Mouse (Mus musculus): ENCODE measurements around the gene Setdb1.
A peak's percentile ranks its signal among the peaks of the same experiment; 100 is the strongest.

Gene Setdb1

DNA sequence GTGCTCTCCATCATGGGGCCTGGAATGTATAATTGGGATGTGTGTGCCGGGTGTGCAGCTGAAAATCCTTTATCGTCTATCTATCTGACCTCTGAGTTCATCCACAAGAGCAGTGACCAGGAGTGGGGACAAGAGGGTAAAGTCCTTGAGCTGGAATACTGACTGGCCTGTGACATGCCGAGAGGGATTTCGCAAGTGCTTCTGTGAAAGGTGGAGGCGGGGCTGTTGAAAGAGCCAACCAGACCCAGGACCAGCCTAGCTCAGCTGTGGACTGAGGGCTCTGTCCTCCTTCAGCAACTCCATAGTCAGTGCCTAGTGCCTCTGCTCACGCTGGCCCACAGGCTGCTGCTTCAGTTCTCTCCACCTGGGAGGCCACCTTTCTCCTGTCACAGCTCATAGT, 38.5 kb downstream of the Setdb1 start:
- DNase-seq, result no peak

- peak; percentile 54 to 57 for DNase-seq
These were observed 39.5 kb downstream of the Setdb1 start for GRCm38 (mm10) chr3:95317414-95318080.

- no peak for DNase-seq
These were observed 41.0 kb downstream of the Setdb1 start for GRCm38 (mm10) chr3:95315844-95316550.

GRCm38 (mm10) chr3:95315094-95315843, 41.7 kb downstream of the Setdb1 start:
- DNase-seq, result peak; percentile 71

GRCm38 (mm10) chr3:95314486-95315093, 42.4 kb downstream of the Setdb1 start, which contains the start of gene Cers2:
TSS of gene Cers2 (plus strand) at chr3:95314791.
- DNase-seq, result no peak

- DNase-seq, result no peak
These were observed 42.9 kb downstream of the Setdb1 start for GRCm38 (mm10) chr3:95314075-95314474.

DNA sequence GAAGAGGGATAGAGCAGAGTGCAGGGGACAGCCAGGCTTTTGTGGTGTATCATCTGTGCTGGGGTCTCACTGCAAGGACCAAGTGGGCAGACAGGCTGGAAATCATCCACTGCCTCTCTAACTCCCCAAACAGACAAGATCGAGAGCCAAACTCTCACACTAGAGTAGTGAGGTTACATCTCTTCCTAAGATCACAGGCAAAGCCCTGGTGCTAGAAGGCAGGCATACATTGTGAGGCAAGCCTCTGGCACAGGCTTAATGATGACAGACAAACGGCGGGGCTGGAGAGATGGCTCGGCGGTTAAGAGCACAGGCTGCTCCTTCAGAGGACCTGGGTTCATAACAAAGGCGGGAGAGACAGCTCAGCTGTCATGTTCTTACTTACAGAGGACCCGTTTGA, 43.5 kb downstream of the Setdb1 start:
- DNase-seq, result no peak

DNA sequence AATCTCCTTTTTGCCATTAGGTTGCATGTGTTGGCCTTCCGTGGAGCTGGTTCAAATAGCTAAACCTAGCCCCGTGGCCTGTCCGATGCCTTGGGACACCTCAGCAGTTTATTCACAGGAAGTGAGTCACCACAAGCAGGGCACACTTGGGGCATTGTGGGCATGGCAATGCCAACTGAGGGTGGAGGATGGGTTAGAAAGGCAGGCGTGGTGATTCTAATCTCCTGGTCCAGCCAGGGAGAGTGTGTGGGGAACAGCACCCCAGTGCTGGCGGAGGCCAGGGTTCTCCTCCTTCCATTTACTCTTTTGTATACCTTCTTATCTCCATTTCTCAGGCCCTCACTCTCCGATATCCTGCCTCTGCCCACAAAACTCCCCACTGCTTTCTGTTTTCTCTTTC, 44.4 kb downstream of the Setdb1 start:
- no peak for DNase-seq

DNA sequence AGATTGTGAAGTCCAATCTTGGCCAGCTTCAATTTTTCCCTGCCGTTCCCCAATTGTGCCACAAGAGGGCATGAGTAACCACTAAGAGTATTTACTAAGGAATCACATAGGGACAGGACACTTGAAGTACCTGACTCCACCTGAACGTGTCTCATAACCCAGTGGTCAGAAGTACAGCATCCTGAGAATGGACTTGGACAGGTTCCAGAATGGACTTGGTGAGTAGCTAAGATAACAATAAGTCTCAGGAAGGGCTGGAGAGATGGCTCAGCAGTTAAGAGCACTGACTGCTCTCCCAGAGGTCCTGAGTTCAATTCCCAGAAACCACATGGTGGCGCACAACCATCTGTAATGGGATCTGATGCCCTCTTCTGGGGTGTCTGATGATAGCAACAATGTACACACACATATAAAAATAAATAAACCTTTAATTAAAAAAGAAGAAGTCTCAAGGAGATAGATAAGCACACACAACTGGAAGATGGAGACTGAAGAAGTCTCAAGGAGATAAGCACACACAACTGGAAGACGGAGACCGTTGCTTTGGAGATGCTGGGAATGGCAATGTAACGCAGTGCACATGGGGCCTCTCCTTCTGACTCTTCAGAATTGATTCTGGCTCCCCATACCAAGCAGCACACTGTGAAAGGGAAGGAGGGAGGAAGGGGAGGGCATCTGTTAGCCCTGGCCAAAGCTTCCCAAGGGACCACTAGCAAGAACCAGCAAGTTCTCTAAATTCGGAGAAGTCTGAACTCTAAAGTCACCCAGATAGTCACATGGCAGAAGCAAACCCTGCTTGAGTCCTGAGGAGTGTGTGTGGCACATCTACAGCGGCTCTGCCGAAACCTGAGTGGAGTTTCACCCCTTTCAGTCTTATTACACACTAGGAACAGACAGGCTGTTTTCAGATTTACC, 45.8 kb downstream of the Setdb1 start:
- DNase-seq, result peak; percentile 71 to 79

- DNase-seq, result no peak
These were observed 46.5 kb downstream of the Setdb1 start for GRCm38 (mm10) chr3:95310496-95310895.

DNA sequence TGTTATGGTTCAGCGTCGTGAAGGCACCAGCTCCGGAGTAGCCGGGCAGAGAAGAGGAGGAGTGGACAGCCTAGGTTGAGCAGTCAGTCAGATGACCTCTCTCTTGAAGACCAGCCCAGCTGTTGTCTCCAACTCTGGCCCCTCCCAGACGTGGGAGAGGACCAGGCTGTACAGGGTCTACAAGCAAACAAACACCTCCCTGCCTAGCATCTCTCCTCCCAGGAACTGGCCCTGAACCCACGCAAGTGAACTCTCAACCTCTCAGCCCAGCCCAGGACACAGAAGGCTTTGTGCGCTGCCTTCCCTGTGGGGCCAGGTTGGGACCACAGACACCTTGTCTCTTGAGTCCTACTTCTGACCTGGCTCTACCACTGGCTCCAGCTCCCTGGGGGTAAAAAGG, 49.9 kb downstream of the Setdb1 start, which contains the start of gene Anxa9:
Gene Anxa9 (minus strand): TSS at position 77 of the 400 bp plus-strand sequence.
- no peak for DNase-seq

GRCm38 (mm10) chr3:95306244-95306643, 50.8 kb downstream of the Setdb1 start:
- no peak for DNase-seq

DNA sequence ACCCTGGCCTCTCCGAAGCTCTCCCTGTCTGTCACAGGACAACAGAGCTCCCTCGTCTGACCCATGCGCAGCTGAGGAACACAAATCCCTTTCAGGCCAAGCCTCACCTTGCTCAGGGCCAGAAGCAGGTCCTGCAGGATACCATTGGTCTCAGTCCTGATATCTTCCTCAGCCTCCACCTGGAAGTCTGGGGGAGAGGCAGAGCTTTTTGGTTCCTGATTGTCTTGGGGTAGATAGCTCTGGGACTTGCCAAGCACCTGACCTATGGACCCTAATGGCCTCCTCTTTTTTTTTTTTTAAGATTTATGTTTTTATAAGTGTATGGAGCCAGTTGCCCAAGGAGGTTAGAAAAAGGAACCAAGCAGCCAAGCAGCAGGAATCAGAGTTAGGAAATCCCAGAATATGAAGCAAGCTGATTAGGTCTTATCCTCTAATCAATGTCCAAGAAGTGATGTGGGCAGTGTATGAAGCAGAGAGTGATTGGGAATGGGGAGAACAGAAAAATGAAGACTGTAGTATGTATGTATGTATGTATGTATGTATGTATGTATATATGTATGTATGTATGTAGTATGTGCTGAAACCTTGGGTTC, 55.7 kb downstream of the Setdb1 start:
- no peak for DNase-seq

- no peak for DNase-seq
These were observed 59.0 kb downstream of the Setdb1 start for GRCm38 (mm10) chr3:95298018-95298417.

DNA sequence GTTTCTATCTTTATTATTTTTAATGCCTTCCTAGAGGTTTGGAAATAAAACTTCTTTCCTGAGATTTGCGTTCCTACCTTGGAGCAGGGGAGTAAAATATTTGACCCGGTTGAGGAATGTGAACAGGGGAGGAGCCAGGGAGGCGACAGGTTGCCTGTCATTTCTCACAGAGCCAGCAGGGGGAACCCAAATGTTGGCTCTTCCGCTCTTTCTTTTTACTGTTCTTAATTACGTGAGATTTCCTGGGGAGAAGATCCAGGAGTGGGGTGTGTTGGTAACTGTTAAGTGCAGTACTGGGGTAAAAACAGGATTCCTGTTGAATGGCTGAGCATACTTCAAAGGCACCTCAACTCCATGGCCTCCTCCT, 60.9 kb downstream of the Setdb1 start:
- DNase-seq, result peak in 1 of 2 experiments; percentile 42

- no peak for DNase-seq
These were observed 61.5 kb downstream of the Setdb1 start for GRCm38 (mm10) chr3:95295321-95296102.

DNA sequence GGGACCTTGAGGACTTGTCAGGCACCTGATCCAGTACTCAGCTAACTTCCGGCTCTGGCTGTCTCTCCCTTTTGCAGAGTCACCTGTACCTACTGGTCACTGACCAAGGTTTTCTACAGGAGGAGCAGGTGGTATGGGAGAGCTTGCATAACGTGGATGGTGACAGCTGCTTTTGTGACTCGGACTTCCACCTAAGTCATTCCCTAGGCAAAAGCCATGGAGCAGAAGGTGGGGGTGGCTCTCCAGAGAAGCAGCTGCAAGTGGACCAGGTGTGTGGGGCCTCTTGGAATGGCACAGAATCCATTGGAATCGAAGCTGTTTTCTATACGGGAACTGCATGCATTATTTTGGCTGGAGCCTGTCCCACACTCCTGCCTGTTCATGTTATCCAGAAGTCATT, 62.3 kb downstream of the Setdb1 start:
- DNase-seq, result no peak

- DNase-seq, result no peak
These were observed 62.7 kb downstream of the Setdb1 start for GRCm38 (mm10) chr3:95294316-95294715.

GRCm38 (mm10) chr3:95293537-95293936, 63.5 kb downstream of the Setdb1 start:
- no peak for DNase-seq

GRCm38 (mm10) chr3:95292899-95293298, 64.1 kb downstream of the Setdb1 start:
- DNase-seq, result no peak

DNA sequence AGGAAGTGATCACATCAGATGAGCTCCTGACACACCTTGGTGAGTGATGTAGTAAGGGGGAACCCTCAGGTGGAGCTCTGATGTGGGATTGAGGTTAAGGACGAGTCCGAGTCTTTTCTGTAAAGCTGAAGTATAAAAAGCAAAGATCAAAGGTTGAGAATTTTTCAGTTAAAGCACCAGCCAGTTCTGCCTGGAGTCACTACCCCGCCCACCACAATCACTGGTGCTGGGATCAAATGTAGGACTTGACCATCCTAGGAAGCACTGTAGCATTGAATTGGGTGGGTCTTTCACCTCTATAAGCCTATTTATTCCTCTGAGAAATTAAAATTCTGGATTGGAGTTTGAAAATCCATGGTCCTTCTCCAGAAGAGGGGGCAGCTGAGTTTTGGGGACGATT, 66.0 kb downstream of the Setdb1 start:
- no peak for DNase-seq
